Mouse (Mus musculus): Measurements from ENCODE around the gene Ggt7.
"Not testable (repeated sequence)": the region's sequence is repeated elsewhere in the genome, so short reads cannot be mapped to it uniquely, and the experiment has no call there.

Gene Ggt7

GRCm38 (mm10) chr2:155507721-155508470 is 10.1 kb downstream of the Ggt7 start:
- no peak for DNase-seq (ENCODE audit: low spot score)

GRCm38 (mm10) chr2:155505811-155506210 is 12.2 kb downstream of the Ggt7 start:
- DNase-seq (ENCODE audit: low spot score), result no peak

- no peak for DNase-seq (ENCODE audit: low spot score)
These were observed 13.3 kb downstream of the Ggt7 start for GRCm38 (mm10) chr2:155504440-155505355.

- no peak for DNase-seq (ENCODE audit: low spot score)
These were observed 15.4 kb downstream of the Ggt7 start for GRCm38 (mm10) chr2:155502596-155502995.

- no peak for DNase-seq (ENCODE audit: low spot score)
These were observed 27.0 kb downstream of the Ggt7 start for GRCm38 (mm10) chr2:155490998-155491397.

GRCm38 (mm10) chr2:155482021-155482420 is 36.0 kb downstream of the Ggt7 start:
- peak; percentile 76 for DNase-seq (ENCODE audit: low spot score)

GRCm38 (mm10) chr2:155473570-155474088 is 44.4 kb downstream of the Ggt7 start, which contains the start of gene Ncoa6:
Gene Ncoa6, minus strand, starts transcription at chr2:155473894.
- DNase-seq (ENCODE audit: low spot score), result peak; percentile 70

- peak; percentile 34 for DNase-seq (ENCODE audit: low spot score)
These were observed 45.1 kb downstream of the Ggt7 start for GRCm38 (mm10) chr2:155472671-155473569.

- no peak for DNase-seq (ENCODE audit: low spot score)
These were observed 51.2 kb downstream of the Ggt7 start for GRCm38 (mm10) chr2:155466861-155467260.

- DNase-seq (ENCODE audit: low spot score), result no peak
These were observed 64.4 kb downstream of the Ggt7 start for GRCm38 (mm10) chr2:155453591-155453990.

GRCm38 (mm10) chr2:155451256-155451655 is 66.8 kb downstream of the Ggt7 start:
- DNase-seq (ENCODE audit: low spot score), result no peak

GRCm38 (mm10) chr2:155447906-155448305 is 70.1 kb downstream of the Ggt7 start:
- DNase-seq (ENCODE audit: low spot score), result not testable (repeated sequence)

- no peak for DNase-seq (ENCODE audit: low spot score)
These were observed 74.6 kb downstream of the Ggt7 start for GRCm38 (mm10) chr2:155443446-155443845.

GRCm38 (mm10) chr2:155442916-155443315 is 75.1 kb downstream of the Ggt7 start:
- DNase-seq (ENCODE audit: low spot score), result no peak
